Mouse (Mus musculus): ENCODE measurements around the gene Schip1. TPM values are rescaled to one million over a fixed set of nuclear protein-coding genes. Genes with fewer than 3 reads are reported as not detected.

The Schip1 gene
- polyA plus RNA-seq, 1 experiment from 2014 or later: 33.2 TPM

- H3K4me3 ChIP-seq (replicated peaks; ENCODE audit: low read length): no peak overlapping the region
- H3K4me1 ChIP-seq (ENCODE audit: control insufficient read depth, insufficient read depth, low read length): no peaks in the 10 kb centered on the region
- no peaks in the 10 kb centered on the region for H3K27me3 ChIP-seq (ENCODE audit: control insufficient read depth, insufficient read depth, low read length)
- 72% methylated on average over 2 of the region's 2 CpGs for WGBS
- H3K36me3 ChIP-seq (ENCODE audit: control insufficient read depth, insufficient read depth, low read length): no peaks in the 10 kb centered on the region
- no peak overlapping the region for H3K27ac ChIP-seq (ENCODE audit: low read length)
- H3K9ac ChIP-seq (ENCODE audit: low read length): no peak overlapping the region
- H3K9me3 ChIP-seq (replicated peaks; ENCODE audit: control insufficient read depth, low read length): no peaks in the 10 kb centered on the region
- no peak for ATAC-seq (ENCODE audit: insufficient read depth, low FRiP score)
- no peak overlapping the region for H3K4me2 ChIP-seq (ENCODE audit: low read depth, low read length)
Observed at GRCm38 (mm10) chr3:68105081-68105685, 40.6 kb downstream of the Schip1 start.

- WGBS: 46% methylated on average over 5 of the region's 5 CpGs
Observed at GRCm38 (mm10) chr3:68121338-68121737, 56.7 kb downstream of the Schip1 start.

GRCm38 (mm10) chr3:68126284-68126856, 61.8 kb downstream of the Schip1 start:
- Histone ChIP-seq H3K9ac (ENCODE audit: low read length) (no peak overlapping the region), H3K4me2 (ENCODE audit: low read depth, low read length) (no peak overlapping the region), H3K9me3 (replicated peaks; ENCODE audit: control insufficient read depth, low read length) (no peaks in the 10 kb centered on the region), H3K4me1 (ENCODE audit: control insufficient read depth, insufficient read depth, low read length) (no peaks in the 10 kb centered on the region), H3K4me3 (replicated peaks; ENCODE audit: low read length) (no peak overlapping the region), H3K27ac (ENCODE audit: low read length) (no peak overlapping the region), H3K36me3 (ENCODE audit: control insufficient read depth, insufficient read depth, low read length) (no peaks in the 10 kb centered on the region), H3K27me3 (ENCODE audit: control insufficient read depth, insufficient read depth, low read length) (no peaks in the 10 kb centered on the region)
- WGBS: 69% methylated on average over 6 of the region's 6 CpGs
- no peak for ATAC-seq (ENCODE audit: insufficient read depth, low FRiP score)

More at GRCm38 (mm10) chr3:68121338-68121737, 56.7 kb downstream of the Schip1 start:
- H3K4me2 ChIP-seq (ENCODE audit: low read depth, low read length): no peak overlapping the region
- H3K4me3 ChIP-seq (replicated peaks; ENCODE audit: low read length): no peak overlapping the region
- no peak overlapping the region for H3K27ac ChIP-seq (ENCODE audit: low read length)
- H3K9ac ChIP-seq (ENCODE audit: low read length): no peak overlapping the region
- H3K36me3 ChIP-seq (ENCODE audit: control insufficient read depth, insufficient read depth, low read length): no peaks in the 10 kb centered on the region
- no peaks in the 10 kb centered on the region for H3K27me3 ChIP-seq (ENCODE audit: control insufficient read depth, insufficient read depth, low read length)
- no peaks in the 10 kb centered on the region for H3K9me3 ChIP-seq (replicated peaks; ENCODE audit: control insufficient read depth, low read length)
- no peaks in the 10 kb centered on the region for H3K4me1 ChIP-seq (ENCODE audit: control insufficient read depth, insufficient read depth, low read length)
- no peak for ATAC-seq (ENCODE audit: insufficient read depth, low FRiP score)

- 70% methylated on average over 1 of the region's 1 CpGs for whole genome bisulfite sequencing
- Histone ChIP-seq H3K27ac (ENCODE audit: low read length) (no peak overlapping the region), H3K9ac (ENCODE audit: low read length) (no peak overlapping the region), H3K9me3 (replicated peaks; ENCODE audit: control insufficient read depth, low read length) (no peaks in the 10 kb centered on the region), H3K36me3 (ENCODE audit: control insufficient read depth, insufficient read depth, low read length) (no peaks in the 10 kb centered on the region), H3K4me2 (ENCODE audit: low read depth, low read length) (no peak overlapping the region), H3K4me1 (ENCODE audit: control insufficient read depth, insufficient read depth, low read length) (no peaks in the 10 kb centered on the region), H3K27me3 (ENCODE audit: control insufficient read depth, insufficient read depth, low read length) (no peaks in the 10 kb centered on the region), H3K4me3 (replicated peaks; ENCODE audit: low read length) (no peak overlapping the region)
- no peak for ATAC-seq (ENCODE audit: insufficient read depth, low FRiP score)
Observed at GRCm38 (mm10) chr3:68130386-68130785, 65.8 kb downstream of the Schip1 start.

- H3K9me3 ChIP-seq (replicated peaks; ENCODE audit: control insufficient read depth, low read length): no peaks in the 10 kb centered on the region
- no peak overlapping the region for H3K9ac ChIP-seq (ENCODE audit: low read length)
- 75% methylated on average over 5 of the region's 5 CpGs for WGBS
- no peak for ATAC-seq (ENCODE audit: insufficient read depth, low FRiP score)
- H3K4me3 ChIP-seq (replicated peaks; ENCODE audit: low read length): no peak overlapping the region
- H3K27ac ChIP-seq (ENCODE audit: low read length): no peak overlapping the region
- no peaks in the 10 kb centered on the region for H3K4me1 ChIP-seq (ENCODE audit: control insufficient read depth, insufficient read depth, low read length)
- H3K36me3 ChIP-seq (ENCODE audit: control insufficient read depth, insufficient read depth, low read length): no peaks in the 10 kb centered on the region
- no peak overlapping the region for H3K4me2 ChIP-seq (ENCODE audit: low read depth, low read length)
- no peaks in the 10 kb centered on the region for H3K27me3 ChIP-seq (ENCODE audit: control insufficient read depth, insufficient read depth, low read length)
Observed at GRCm38 (mm10) chr3:68138833-68139627, 74.4 kb downstream of the Schip1 start.

GRCm38 (mm10) chr3:68150688-68151087, 86.1 kb downstream of the Schip1 start:
- no peaks in the 10 kb centered on the region for H3K4me1 ChIP-seq (ENCODE audit: control insufficient read depth, insufficient read depth, low read length)

GRCm38 (mm10) chr3:68160175-68160574, 95.6 kb downstream of the Schip1 start:
- Histone ChIP-seq H3K4me2 (ENCODE audit: low read depth, low read length) (no peak overlapping the region), H3K9ac (ENCODE audit: low read length) (no peak overlapping the region), H3K4me1 (ENCODE audit: control insufficient read depth, insufficient read depth, low read length) (no peaks in the 10 kb centered on the region), H3K27me3 (ENCODE audit: control insufficient read depth, insufficient read depth, low read length) (no peaks in the 10 kb centered on the region), H3K9me3 (replicated peaks; ENCODE audit: control insufficient read depth, low read length) (no peaks in the 10 kb centered on the region), H3K4me3 (replicated peaks; ENCODE audit: low read length) (no peak overlapping the region), H3K27ac (ENCODE audit: low read length) (no peak overlapping the region), H3K36me3 (ENCODE audit: control insufficient read depth, insufficient read depth, low read length) (no peaks in the 10 kb centered on the region)
- ATAC-seq (ENCODE audit: insufficient read depth, low FRiP score): no peak
- WGBS: 69% methylated on average over 1 of the region's 1 CpGs

More at GRCm38 (mm10) chr3:68150688-68151087, 86.1 kb downstream of the Schip1 start:
- H3K27ac ChIP-seq (ENCODE audit: low read length): no peak overlapping the region
- no peaks in the 10 kb centered on the region for H3K27me3 ChIP-seq (ENCODE audit: control insufficient read depth, insufficient read depth, low read length)
- H3K4me2 ChIP-seq (ENCODE audit: low read depth, low read length): no peak overlapping the region
- no peak overlapping the region for H3K4me3 ChIP-seq (replicated peaks; ENCODE audit: low read length)
- no peaks in the 10 kb centered on the region for H3K9me3 ChIP-seq (replicated peaks; ENCODE audit: control insufficient read depth, low read length)
- no peak for ATAC-seq (ENCODE audit: insufficient read depth, low FRiP score)
- WGBS: 79% methylated on average over 8 of the region's 8 CpGs
- H3K36me3 ChIP-seq (ENCODE audit: control insufficient read depth, insufficient read depth, low read length): no peaks in the 10 kb centered on the region
- no peak overlapping the region for H3K9ac ChIP-seq (ENCODE audit: low read length)

GRCm38 (mm10) chr3:68160760-68161159, 96.2 kb downstream of the Schip1 start:
- Histone ChIP-seq H3K4me2 (ENCODE audit: low read depth, low read length) (no peak overlapping the region), H3K27ac (ENCODE audit: low read length) (no peak overlapping the region), H3K36me3 (ENCODE audit: control insufficient read depth, insufficient read depth, low read length) (no peaks in the 10 kb centered on the region), H3K4me1 (ENCODE audit: control insufficient read depth, insufficient read depth, low read length) (no peaks in the 10 kb centered on the region), H3K9ac (ENCODE audit: low read length) (no peak overlapping the region), H3K9me3 (replicated peaks; ENCODE audit: control insufficient read depth, low read length) (no peaks in the 10 kb centered on the region), H3K27me3 (ENCODE audit: control insufficient read depth, insufficient read depth, low read length) (no peaks in the 10 kb centered on the region), H3K4me3 (replicated peaks; ENCODE audit: low read length) (no peak overlapping the region)
- no peak for ATAC-seq (ENCODE audit: insufficient read depth, low FRiP score)
- WGBS: 72% methylated on average over 3 of the region's 3 CpGs

GRCm38 (mm10) chr3:68178248-68178647, 113.6 kb downstream of the Schip1 start:
- Histone ChIP-seq H3K36me3 (ENCODE audit: control insufficient read depth, insufficient read depth, low read length) (no peaks in the 10 kb centered on the region), H3K4me1 (ENCODE audit: control insufficient read depth, insufficient read depth, low read length) (no peaks in the 10 kb centered on the region; the same call in 1 of the 2 replicates), H3K27me3 (ENCODE audit: control insufficient read depth, insufficient read depth, low read length) (no peaks in the 10 kb centered on the region), H3K27ac (ENCODE audit: low read length) (no peak overlapping the region), H3K9me3 (replicated peaks; ENCODE audit: control insufficient read depth, low read length) (no peaks in the 10 kb centered on the region), H3K9ac (ENCODE audit: low read length) (no peak overlapping the region), H3K4me2 (ENCODE audit: low read depth, low read length) (no peak overlapping the region), H3K4me3 (replicated peaks; ENCODE audit: low read length) (no peak overlapping the region)
- ATAC-seq (ENCODE audit: insufficient read depth, low FRiP score): peak; percentile 37; the same call in 1 of the 2 replicates
- WGBS: 39% methylated on average over 1 of the region's 1 CpGs

Data from stomach, embryonic 16.5 days (tissue).